23 mouse cellular contexts compared by ENCODE assay signal in the genomic region with DNA sequence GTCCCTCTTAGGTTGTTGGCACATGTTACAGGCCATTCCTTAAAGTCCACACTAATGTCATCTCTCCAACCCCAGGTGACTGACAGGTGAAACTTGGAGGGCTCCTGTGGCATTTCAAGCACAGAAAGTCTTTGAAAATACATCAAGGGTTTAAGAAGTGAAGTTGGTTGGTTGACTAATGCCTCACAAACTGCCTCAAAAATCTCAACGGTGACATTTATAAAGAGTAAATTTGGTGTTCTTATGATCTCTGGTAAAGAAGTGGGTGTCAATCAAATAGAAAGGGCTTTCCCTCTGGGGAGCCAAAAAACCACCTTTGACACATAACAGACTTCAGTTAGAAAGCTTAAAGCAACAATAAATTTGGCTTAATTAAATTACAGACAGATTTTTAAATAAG.
DNase-seq lines count a peak whose midpoint lies in the region; ATAC-seq lines count a peak whose summit lies in the region.
"Had no signal": no experiment of that assay in that cellular context is flagged by ENCODE, and none has a peak within 500 bp of the region (broad histone marks: within the 10 kb centered on the region; RNA-seq: fewer than 3 reads in every experiment).

No protein-coding gene starts in this region.

- ATAC-seq in activated CD4-positive, CD25-positive, alpha-beta regulatory T cell, adult 4 months, result peak; percentile 29
- ATAC-seq in hindbrain, embryonic 12.5 days (ENCODE audit: low FRiP score), result no peak
- ATAC-seq: forebrain, embryonic 14.5 days; forebrain, embryonic 16.5 days; Patski had no signal

- no peak overlapping the region for H3K27ac ChIP-seq in hindbrain, embryonic 10.5 days
- no peak overlapping the region for H3K27ac ChIP-seq in hindbrain, embryonic 12.5 days
- H3K27ac ChIP-seq: embryonic facial prominence, embryonic 10.5 days; embryonic facial prominence, embryonic 12.5 days; forebrain, embryonic 12.5 days had no signal

- H3K27me3 ChIP-seq in hindbrain, embryonic 10.5 days (ENCODE audit: insufficient read depth, poor library complexity, severe bottlenecking), result peaks cover 51% of the 10 kb centered on the region
- peaks cover 37% of the 10 kb centered on the region for H3K27me3 ChIP-seq in hindbrain, embryonic 12.5 days
- H3K27me3 ChIP-seq: CH12.LX, Patski had no signal

- WGBS in hindbrain, embryonic 10.5 days, result 92% methylated on average over 1 of the region's 1 CpGs
- WGBS in hindbrain, embryonic 12.5 days, result 84% methylated on average over 1 of the region's 1 CpGs

- no peak overlapping the region for H3K9ac ChIP-seq in hindbrain, embryonic 12.5 days
- H3K9ac ChIP-seq: embryonic facial prominence, embryonic 12.5 days; forebrain, embryonic 12.5 days had no signal

- H3K9me3 ChIP-seq in hindbrain, embryonic 10.5 days, result no peaks in the 10 kb centered on the region
- H3K9me3 ChIP-seq in hindbrain, embryonic 12.5 days (replicated peaks), result no peaks in the 10 kb centered on the region
- H3K9me3 ChIP-seq: embryonic facial prominence, embryonic 10.5 days; embryonic facial prominence, embryonic 12.5 days; forebrain, embryonic 12.5 days had no signal

- DNase-seq in CD4-positive helper T cell, adult 2 months (ENCODE audit: low read depth, low spot score), result peak; percentile 42
- DNase-seq in CD4-positive, CD25-positive, alpha-beta regulatory T cell, adult 2 months (ENCODE audit: low read depth, low spot score), result peak; percentile 51
- DNase-seq in naive thymus-derived CD4-positive, alpha-beta T cell, adult 2 months (ENCODE audit: low read depth), result peak; percentile 62
- DNase-seq in hindbrain, embryonic 10.5 days (ENCODE audit: low spot score), result no peak
- DNase-seq in right cerebral cortex, postnatal 25 days, result no peak
- DNase-seq: adrenal gland, adult 8-10 months; adrenal gland, postnatal 14 days; adrenal gland, postnatal 36 days; cerebellum, adult 11-12 months; cerebellum, adult 2 months; cerebellum, adult 9-10 months; cerebellum, postnatal 10 days; cerebellum, postnatal 25 days had no signal

- H3K4me3 ChIP-seq in hindbrain, embryonic 10.5 days, result no peak overlapping the region
- no peak overlapping the region for H3K4me3 ChIP-seq in hindbrain, embryonic 12.5 days
- H3K4me3 ChIP-seq: embryonic facial prominence, embryonic 10.5 days; embryonic facial prominence, embryonic 12.5 days; forebrain, embryonic 12.5 days had no signal

- H3K36me3 ChIP-seq in hindbrain, embryonic 10.5 days, result no peaks in the 10 kb centered on the region
- H3K36me3 ChIP-seq in hindbrain, embryonic 12.5 days, result no peaks in the 10 kb centered on the region
- H3K36me3 ChIP-seq: embryonic facial prominence, embryonic 10.5 days; embryonic facial prominence, embryonic 12.5 days; forebrain, embryonic 12.5 days; G1E had no signal

- no peak overlapping the region for H3K4me2 ChIP-seq in hindbrain, embryonic 12.5 days (replicated peaks)
- H3K4me2 ChIP-seq: embryonic facial prominence, embryonic 12.5 days; forebrain, embryonic 12.5 days had no signal

- H3K4me1 ChIP-seq in hindbrain, embryonic 10.5 days (replicated peaks), result peaks cover 11% of the 10 kb centered on the region; the same call in 1 of the 2 replicates
- H3K4me1 ChIP-seq in hindbrain, embryonic 12.5 days, result 0 out of 2 replicates have a peak, but pooled peaks cover 2% of the 10 kb centered on the region
- H3K4me1 ChIP-seq: embryonic facial prominence, embryonic 12.5 days had no signal

Comparison
In these comparisons a context has a peak if more than half of its experiments do, and no peak if none do; other contexts are left out.
1. DNase-seq: peak in CD4-positive helper T cell, adult 2 months (single experiment), CD4-positive, CD25-positive, alpha-beta regulatory T cell, adult 2 months (single experiment) and naive thymus-derived CD4-positive, alpha-beta T cell, adult 2 months (single experiment); none in hindbrain, embryonic 10.5 days (single experiment) and right cerebral cortex, postnatal 25 days (single experiment).